Mouse (Mus musculus) embryonic fibroblast, embryonic 13.5 days (primary cell): ENCODE data around the gene Ncmap.

ENCODE experiments used
- CTCF ChIP-seq: IDR thresholded peaks from 2 replicates; pipeline ENCODE4 v1.5.1; 2011; ENCODE audit warnings: mild to moderate bottlenecking, control low read depth, low read length, moderate library complexity, borderline replicate concordance; ENCODE audit not compliant: insufficient read depth
- POLR2A ChIP-seq: IDR thresholded peaks from 2 replicates; pipeline ENCODE4 v1.6.1; 2011; ENCODE audit warnings: low read depth, mild to moderate bottlenecking, control low read depth, low read length, moderate library complexity

DNA sequence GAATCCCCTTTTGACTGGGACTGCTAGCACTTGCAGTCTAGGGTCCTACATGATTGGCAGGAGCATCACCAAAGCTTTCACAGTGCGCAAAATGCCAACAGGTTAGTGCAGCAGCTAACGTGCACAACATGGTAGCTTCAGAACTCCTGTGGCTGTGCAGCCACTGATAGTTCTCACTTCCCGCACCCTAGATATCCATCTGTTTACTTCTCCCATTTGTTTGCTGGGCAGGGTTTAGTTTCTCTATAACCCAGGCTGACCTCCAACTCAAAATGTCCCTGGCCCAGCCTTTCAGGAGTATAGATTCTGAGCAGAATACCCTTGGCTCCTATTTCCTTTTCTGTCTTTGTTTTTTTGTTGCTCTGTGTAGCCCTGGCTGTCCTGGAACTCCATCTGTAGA is 71.6 kb downstream of the Ncmap start:
- no peak for TF ChIP-seq CTCF
- no peak for TF ChIP-seq POLR2A
